Mouse (Mus musculus): ENCODE results near the gene Lctl. TPM values are rescaled to one million over a fixed set of nuclear protein-coding genes. Genes with fewer than 3 reads are reported as not detected.
"Not testable (repeated sequence)": the region's sequence is repeated elsewhere in the genome, so short reads cannot be mapped to it uniquely, and the experiment has no call there.

Lctl gene
- polyA plus RNA-seq, 1 experiment: 1.4 TPM

- no peak for DNase-seq (ENCODE audit: low read depth, low spot score)
- WGBS: 40% methylated on average over 3 of the region's 3 CpGs
Measured at GRCm38 (mm10) chr9:64178610-64178973, 61.6 kb downstream of the Lctl start.

- DNase-seq (ENCODE audit: low read depth, low spot score): peak; percentile 70
- under 1% methylated on average over 35 of the region's 35 CpGs for WGBS
Measured at GRCm38 (mm10) chr9:64178974-64179646, 62.2 kb downstream of the Lctl start, which contains the start of gene Snapc5. TSS of gene Snapc5 (plus strand) at chr9:64179274.

GRCm38 (mm10) chr9:64183295-64183694 is 66.3 kb downstream of the Lctl start:
- not testable (repeated sequence) for DNase-seq (ENCODE audit: low read depth, low spot score)
- 90% methylated on average over 5 of the region's 5 CpGs for WGBS

- DNase-seq (ENCODE audit: low read depth, low spot score): no peak
- WGBS: 95% methylated on average over 5 of the region's 5 CpGs
Measured at GRCm38 (mm10) chr9:64184166-64184840, 67.4 kb downstream of the Lctl start.

Other genes starting within 250 kb of the Lctl start
- 14.6 and 21.9 TPM in 2 replicates for gene Smad6, start 95.1 kb upstream of the Lctl start, polyA plus RNA-seq (2012; rRNA removed)
- gene Zwilch, start 56.0 kb downstream of the Lctl start, polyA plus RNA-seq (2012; rRNA removed): 3.2 and 7.8 TPM in 2 replicates
- 479 and 572 TPM in 2 replicates for gene Rpl4, start 56.2 kb downstream of the Lctl start, polyA plus RNA-seq (2012; rRNA removed)
- 18.0 and 22.7 TPM in 2 replicates for gene Snapc5, start 62.1 kb downstream of the Lctl start, polyA plus RNA-seq (2012; rRNA removed)
- 0.12 and 0.31 TPM in 2 replicates for gene Uchl4, start 118.1 kb downstream of the Lctl start, polyA plus RNA-seq (2012; rRNA removed)
- gene Map2k1, start 136.5 kb downstream of the Lctl start, polyA plus RNA-seq (2012; rRNA removed): 57.1 and 74.8 TPM in 2 replicates
- gene Tipin, start 164.4 kb downstream of the Lctl start, polyA plus RNA-seq (2012; rRNA removed): 5.5 and 7.1 TPM in 2 replicates
- 5.7 and 7.5 TPM in 2 replicates for gene Dis3l, start 224.1 kb downstream of the Lctl start, polyA plus RNA-seq (2012; rRNA removed)